Mouse (Mus musculus) embryonic stem cell, embryonic (primary cell): ENCODE data around the gene Olfr730.

Experiments used
- CTCF ChIA-PET, 4 experiments: fragments of 300-600 bp in 2 of 4; fragments of 350-600 bp in 2 of 4; sonication (Branson Sonifier 250); formaldehyde crosslinking; loops; one replicate each; lab custom pipeline; 2022; ENCODE audit warnings: inconsistent platforms in 2 of 4; lab: Charles Lee
- POLR2A ChIA-PET, 4 experiments: fragments of 300-600 bp in 2 of 4; fragments of 350-600 bp in 2 of 4; sonication (Branson Sonifier 250); formaldehyde crosslinking; loops; one replicate each; lab custom pipeline; 2022; ENCODE audit warnings: antibody characterized with exemption in 4 of 4, inconsistent platforms in 1 of 4; lab: Charles Lee

The Olfr730 gene

GRCm38 (mm10) chr14:50188098-50188497 is at the start of gene Olfr730:
Olfr730 (minus strand) TSS chr14:50188198.
- ChIA-PET CTCF (no interaction called here), POLR2A (no interaction called here)

GRCm38 (mm10) chr14:50152810-50153209 is 35.2 kb downstream of the Olfr730 start, which contains the start of gene Olfr729:
Olfr729 (minus strand) TSS chr14:50152910.
- ChIA-PET POLR2A (no interaction called here), CTCF (no interaction called here)

- ChIA-PET POLR2A (no interaction called here), CTCF (no interaction called here)
Measured at GRCm38 (mm10) chr14:50142580-50142979, 45.4 kb downstream of the Olfr730 start, which contains the start of gene Olfr728. Olfr728 (minus strand) TSS chr14:50142680.
